Mouse (Mus musculus): ENCODE measurements around the gene Mrps11. TPM values are rescaled to one million over a fixed set of nuclear protein-coding genes. Genes with fewer than 3 reads are reported as not detected.

Gene Mrps11
- polyA plus RNA-seq, 2 experiments = 45.2 to 46.3 TPM

DNA sequence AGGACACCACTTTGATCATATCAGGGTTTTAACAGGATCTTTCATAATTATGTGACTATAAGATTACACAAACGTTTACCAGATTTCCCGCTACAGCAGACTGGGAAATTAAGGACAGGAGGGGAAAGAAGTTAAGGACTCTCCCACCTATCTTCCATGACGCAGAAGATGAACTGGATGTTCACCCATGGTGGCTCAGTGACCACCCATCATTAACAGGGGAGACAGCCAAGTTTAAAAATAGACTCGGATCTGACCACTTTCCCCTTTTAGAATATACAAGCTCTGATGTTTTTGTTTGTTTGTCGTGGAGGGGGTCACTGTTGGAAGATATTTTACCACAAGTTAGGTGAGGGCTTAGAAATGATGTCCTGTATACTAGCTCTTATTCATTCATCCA is 58.7 kb downstream of the Mrps11 start:
- no peak for TF ChIP-seq EP300 (IDR thresholded peaks at IDR 0.05; ENCODE audit: low read depth)
- no peak for TF ChIP-seq CTCF (IDR thresholded peaks at IDR 0.05; ENCODE audit: low read depth)
- H3K4me3 ChIP-seq (ENCODE audit: insufficient read depth in 1 of 2, low read depth in 2 of 2, low read length in 2 of 2) = no peak overlapping the region
- peaks cover 22% of the 10 kb centered on the region for H3K36me3 ChIP-seq (replicated peaks; ENCODE audit: control insufficient read depth, insufficient read depth, low read depth)
- WGBS (ENCODE audit: insufficient replicate concordance) = 71% methylated on average over 5 of the region's 5 CpGs
- no peak for DNase-seq (ENCODE audit: low read depth in 3 of 3, low spot score in 3 of 3)
- H3K27me3 ChIP-seq (ENCODE audit: control insufficient read depth, insufficient read depth, low read length) = no peaks in the 10 kb centered on the region
- no peak overlapping the region for H3K9ac ChIP-seq (replicated peaks)
- no peak for ATAC-seq (ENCODE audit: insufficient read depth)
- H3K4me1 ChIP-seq (replicated peaks; ENCODE audit: control insufficient read depth in 2 of 2, insufficient read depth in 2 of 2, low read length in 1 of 2) = peaks cover 7% of the 10 kb centered on the region in 2 experiments
- no peak overlapping the region for H3K4me2 ChIP-seq (ENCODE audit: low read depth)
- H3K27ac ChIP-seq = no peak overlapping the region
- no peaks in the 10 kb centered on the region for H3K9me3 ChIP-seq (ENCODE audit: control insufficient read depth, low read length)

Other genes starting within 250 kb of the Mrps11 start
- 0.25 and 0.50 TPM in 2 replicates for gene Ntrk3, start 45.1 kb upstream of the Mrps11 start, polyA plus RNA-seq (2012; rRNA removed)
- gene Ntrk3, start 45.1 kb upstream of the Mrps11 start, polyA plus RNA-seq (2014; fragmentation: Nextera tagmentation; extraction: Ambion mirVana) = 0.03 and 0.14 TPM in 2 replicates
- 16.3 and 22.4 TPM in 2 replicates for gene Mrpl46, start 412 bp downstream of the Mrps11 start, polyA plus RNA-seq (2012; rRNA removed)
- 52.9 and 55.1 TPM in 2 replicates for gene Mrpl46, start 412 bp downstream of the Mrps11 start, polyA plus RNA-seq (2014; fragmentation: Nextera tagmentation; extraction: Ambion mirVana)
- 6.3 and 7.0 TPM in 2 replicates for gene Det1, start 64.1 kb downstream of the Mrps11 start, polyA plus RNA-seq (2012; rRNA removed)
- gene Det1, start 64.1 kb downstream of the Mrps11 start, polyA plus RNA-seq (2014; fragmentation: Nextera tagmentation; extraction: Ambion mirVana) = 6.9 and 7.6 TPM in 2 replicates
- gene Aen, start 112.7 kb downstream of the Mrps11 start, polyA plus RNA-seq (2012; rRNA removed) = 10.6 and 14.0 TPM in 2 replicates
- gene Aen, start 112.7 kb downstream of the Mrps11 start, polyA plus RNA-seq (2014; fragmentation: Nextera tagmentation; extraction: Ambion mirVana) = 12.6 and 15.0 TPM in 2 replicates
- 47.0 and 47.2 TPM in 2 replicates for gene Isg20, start 130.3 kb downstream of the Mrps11 start, polyA plus RNA-seq (2012; rRNA removed)
- 52.7 and 72.1 TPM in 2 replicates for gene Isg20, start 130.3 kb downstream of the Mrps11 start, polyA plus RNA-seq (2014; fragmentation: Nextera tagmentation; extraction: Ambion mirVana)